Mouse (Mus musculus): ENCODE measurements around the gene Susd1. TPM values are rescaled to one million over a fixed set of nuclear protein-coding genes. Genes with fewer than 3 reads are reported as not detected.

Gene Susd1
- total and polyA plus RNA-seq, 3 experiments: 2.4 to 51.5 (median 35.5) TPM

DNA sequence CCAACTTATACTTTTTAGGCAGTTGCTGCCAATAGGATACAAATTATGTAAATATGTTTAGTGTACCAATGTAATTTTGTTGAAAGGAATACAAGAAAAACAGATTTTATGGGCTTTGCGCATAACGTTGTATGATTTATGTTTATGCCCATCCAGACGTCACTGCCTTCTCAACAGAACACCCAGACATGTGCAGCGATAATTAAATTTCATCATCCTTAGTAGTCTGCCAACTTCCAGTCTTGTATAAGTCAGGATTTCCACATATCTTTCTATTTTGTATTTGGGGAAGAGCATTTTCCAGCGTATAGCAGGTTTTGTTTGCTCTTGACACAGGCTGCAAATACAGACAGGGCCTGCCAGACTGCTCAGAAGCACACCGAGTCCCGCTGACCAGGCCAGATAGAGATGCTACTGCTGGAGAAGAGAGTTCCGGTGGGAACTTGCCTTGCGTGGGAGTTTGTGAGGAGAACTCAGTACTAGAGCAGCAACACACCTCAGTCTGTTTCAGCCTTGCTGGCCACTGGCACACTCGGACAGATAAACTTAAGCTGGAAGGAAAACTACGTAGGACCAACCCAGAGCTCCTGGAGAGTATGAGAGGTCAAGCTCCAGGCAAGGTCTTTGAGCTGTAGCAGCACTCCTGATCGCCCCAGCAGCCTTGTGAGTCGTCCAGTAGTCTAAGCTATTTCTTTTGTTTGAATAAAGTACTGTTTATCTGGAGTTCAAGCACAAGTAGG is 21.0 kb upstream of the Susd1 start:
- Histone ChIP-seq H3K4me1 (ENCODE audit: insufficient read depth, low read depth, low read length) (peaks cover 34% of the 10 kb centered on the region), H3K4me3 (ENCODE audit: low read depth, low read length) (no peak overlapping the region), H3K27me3 (ENCODE audit: insufficient read depth, low read length) (no peaks in the 10 kb centered on the region), H3K36me3 (replicated peaks) (no peaks in the 10 kb centered on the region), H3K9me3 (replicated peaks) (no peaks in the 10 kb centered on the region)
- ATAC-seq (ENCODE audit: extremely low read depth, insufficient number of reproducible peaks, low FRiP score, poor library complexity, severe bottlenecking): no peak
- no peak for TF ChIP-seq TAL1 (conservative IDR thresholded peaks at IDR 0.05; ENCODE audit: low read depth, low read length)
- TF ChIP-seq POLR2AphosphoS5 (IDR thresholded peaks at IDR 0.05; ENCODE audit: insufficient replicate concordance, low read depth, low read length): no peak
- no peak for DNase-seq (ENCODE audit: low spot score)

GRCm38 (mm10) chr4:59457941-59458340 is 19.5 kb upstream of the Susd1 start:
- no peaks in the 10 kb centered on the region for H3K27me3 ChIP-seq (ENCODE audit: insufficient read depth, low read length)
- H3K36me3 ChIP-seq (replicated peaks): no peaks in the 10 kb centered on the region
- H3K4me3 ChIP-seq (ENCODE audit: low read depth, low read length): no peak overlapping the region
- no peak for TF ChIP-seq GATA1 (IDR thresholded peaks at IDR 0.05; ENCODE audit: borderline replicate concordance, low read length)
- no peak for TF ChIP-seq TAL1 (conservative IDR thresholded peaks at IDR 0.05; ENCODE audit: low read depth, low read length)
- no peak for TF ChIP-seq POLR2AphosphoS5 (IDR thresholded peaks at IDR 0.05; ENCODE audit: insufficient replicate concordance, low read depth, low read length)
- no peak for TF ChIP-seq CTCF (IDR thresholded peaks at IDR 0.05; ENCODE audit: low read depth, low read length)
- TF ChIP-seq GATA2 (IDR thresholded peaks at IDR 0.05; ENCODE audit: borderline replicate concordance, low read depth, low read length): no peak
- no peak for DNase-seq (ENCODE audit: low spot score)
- H3K9me3 ChIP-seq (replicated peaks): no peaks in the 10 kb centered on the region
- H3K4me1 ChIP-seq (ENCODE audit: insufficient read depth, low read depth, low read length): peaks cover 31% of the 10 kb centered on the region
- ATAC-seq (ENCODE audit: extremely low read depth, insufficient number of reproducible peaks, low FRiP score, poor library complexity, severe bottlenecking): no peak

GRCm38 (mm10) chr4:59457091-59457490 is 18.7 kb upstream of the Susd1 start:
- no peak for DNase-seq (ENCODE audit: low spot score)
- no peak for ATAC-seq (ENCODE audit: extremely low read depth, insufficient number of reproducible peaks, low FRiP score, poor library complexity, severe bottlenecking)
- H3K27me3 ChIP-seq (ENCODE audit: insufficient read depth, low read length): no peaks in the 10 kb centered on the region
- peaks cover 32% of the 10 kb centered on the region for H3K4me1 ChIP-seq (ENCODE audit: insufficient read depth, low read depth, low read length)
- no peak for TF ChIP-seq POLR2AphosphoS5 (IDR thresholded peaks at IDR 0.05; ENCODE audit: insufficient replicate concordance, low read depth, low read length)
- TF ChIP-seq TAL1 (conservative IDR thresholded peaks at IDR 0.05; ENCODE audit: low read depth, low read length): no peak
- TF ChIP-seq GATA1 (IDR thresholded peaks at IDR 0.05; ENCODE audit: borderline replicate concordance, low read length): no peak
- TF ChIP-seq CTCF (IDR thresholded peaks at IDR 0.05; ENCODE audit: low read depth, low read length): no peak
- no peak for TF ChIP-seq GATA2 (IDR thresholded peaks at IDR 0.05; ENCODE audit: borderline replicate concordance, low read depth, low read length)
- no peak overlapping the region for H3K4me3 ChIP-seq (ENCODE audit: low read depth, low read length)
- no peaks in the 10 kb centered on the region for H3K9me3 ChIP-seq (replicated peaks)
- no peaks in the 10 kb centered on the region for H3K36me3 ChIP-seq (replicated peaks)

DNA sequence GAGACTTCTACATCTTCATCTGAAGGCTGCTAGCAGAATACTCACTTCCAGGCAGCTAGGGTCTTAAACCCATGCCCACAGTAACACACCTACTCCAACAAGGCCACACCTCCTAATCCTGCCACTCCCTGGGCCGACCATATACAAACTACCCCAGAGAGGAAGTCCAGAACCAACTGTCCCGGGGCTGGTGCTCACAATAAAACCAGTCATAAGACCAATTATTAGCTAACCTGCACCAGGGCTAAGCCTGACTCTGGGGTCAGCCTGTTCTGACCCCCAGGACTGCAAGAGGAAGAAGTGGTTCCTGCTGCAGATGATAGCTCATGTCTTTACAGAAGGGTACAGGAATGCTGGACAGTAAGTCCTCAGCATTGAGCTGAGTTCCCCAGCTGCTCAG is 17.0 kb upstream of the Susd1 start:
- Histone ChIP-seq H3K9me3 (replicated peaks) (no peaks in the 10 kb centered on the region), H3K4me1 (ENCODE audit: insufficient read depth, low read depth, low read length) (peaks cover 35% of the 10 kb centered on the region), H3K4me3 (ENCODE audit: low read depth, low read length) (no peak overlapping the region), H3K36me3 (replicated peaks) (no peaks in the 10 kb centered on the region), H3K27me3 (ENCODE audit: insufficient read depth, low read length) (no peaks in the 10 kb centered on the region)
- no peak for ATAC-seq (ENCODE audit: extremely low read depth, insufficient number of reproducible peaks, low FRiP score, poor library complexity, severe bottlenecking)
- TF ChIP-seq POLR2AphosphoS5 (IDR thresholded peaks at IDR 0.05; ENCODE audit: insufficient replicate concordance, low read depth, low read length): no peak
- no peak for TF ChIP-seq CTCF (IDR thresholded peaks at IDR 0.05; ENCODE audit: low read depth, low read length)
- no peak for TF ChIP-seq TAL1 (conservative IDR thresholded peaks at IDR 0.05; ENCODE audit: low read depth, low read length)
- no peak for DNase-seq (ENCODE audit: low spot score)

- ATAC-seq (ENCODE audit: extremely low read depth, insufficient number of reproducible peaks, low FRiP score, poor library complexity, severe bottlenecking) (no peak), DNase-seq (ENCODE audit: low spot score) (no peak)
- Histone ChIP-seq H3K9me3 (replicated peaks) (no peaks in the 10 kb centered on the region), H3K27me3 (ENCODE audit: insufficient read depth, low read length) (no peaks in the 10 kb centered on the region), H3K36me3 (replicated peaks) (no peaks in the 10 kb centered on the region), H3K4me3 (ENCODE audit: low read depth, low read length) (no peak overlapping the region), H3K4me1 (ENCODE audit: insufficient read depth, low read depth, low read length) (peaks cover 37% of the 10 kb centered on the region)
- no peak for TF ChIP-seq GATA1 (IDR thresholded peaks at IDR 0.05; ENCODE audit: borderline replicate concordance, low read length)
Observed at GRCm38 (mm10) chr4:59454046-59454445, 15.6 kb upstream of the Susd1 start.

GRCm38 (mm10) chr4:59452503-59452933 is 14.1 kb upstream of the Susd1 start:
- ATAC-seq (ENCODE audit: extremely low read depth, insufficient number of reproducible peaks, low FRiP score, poor library complexity, severe bottlenecking) (no peak), DNase-seq (ENCODE audit: low spot score) (peak; percentile 25)
- H3K27me3 ChIP-seq (ENCODE audit: insufficient read depth, low read length): no peaks in the 10 kb centered on the region
- TF ChIP-seq GATA1 (IDR thresholded peaks at IDR 0.05; ENCODE audit: borderline replicate concordance, low read length) (no peak), TAL1 (conservative IDR thresholded peaks at IDR 0.05; ENCODE audit: low read depth, low read length) (no peak), POLR2AphosphoS5 (IDR thresholded peaks at IDR 0.05; ENCODE audit: insufficient replicate concordance, low read depth, low read length) (no peak), CTCF (IDR thresholded peaks at IDR 0.05; ENCODE audit: low read depth, low read length) (no peak), GATA2 (IDR thresholded peaks at IDR 0.05; ENCODE audit: borderline replicate concordance, low read depth, low read length) (no peak)
- no peak overlapping the region for H3K4me3 ChIP-seq (ENCODE audit: low read depth, low read length)
- no peaks in the 10 kb centered on the region for H3K9me3 ChIP-seq (replicated peaks)
- no peaks in the 10 kb centered on the region for H3K36me3 ChIP-seq (replicated peaks)
- peaks cover 35% of the 10 kb centered on the region for H3K4me1 ChIP-seq (ENCODE audit: insufficient read depth, low read depth, low read length)

DNA sequence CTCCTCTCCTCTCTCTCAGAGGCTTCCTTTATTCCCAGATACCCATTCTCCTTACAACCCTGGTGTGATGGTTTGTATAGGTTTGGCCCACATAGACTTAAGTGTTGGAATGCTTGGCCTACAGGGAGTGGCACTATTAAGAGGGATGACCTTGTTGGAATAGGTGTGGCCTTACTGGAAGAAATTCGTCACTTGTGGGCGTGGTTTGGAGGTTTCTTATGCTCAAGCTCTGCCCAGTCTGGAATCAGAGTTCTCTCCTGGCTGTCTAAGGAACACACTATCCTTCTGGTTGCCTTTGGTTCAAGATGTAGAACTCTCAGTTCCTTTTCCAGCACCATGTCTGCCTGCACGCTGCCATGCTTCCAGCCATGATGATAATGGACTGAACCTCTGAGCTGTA is 12.5 kb upstream of the Susd1 start:
- DNase-seq (ENCODE audit: low spot score) (no peak), ATAC-seq (ENCODE audit: extremely low read depth, insufficient number of reproducible peaks, low FRiP score, poor library complexity, severe bottlenecking) (no peak)

More for the DNA sequence above, 12.5 kb upstream of the Susd1 start:
- Histone ChIP-seq H3K36me3 (replicated peaks) (no peaks in the 10 kb centered on the region), H3K4me3 (ENCODE audit: low read depth, low read length) (no peak overlapping the region), H3K9me3 (replicated peaks) (peaks cover 5% of the 10 kb centered on the region), H3K4me1 (ENCODE audit: insufficient read depth, low read depth, low read length) (peaks cover 32% of the 10 kb centered on the region), H3K27me3 (ENCODE audit: insufficient read depth, low read length) (no peaks in the 10 kb centered on the region)
- TF ChIP-seq GATA1 (IDR thresholded peaks at IDR 0.05; ENCODE audit: borderline replicate concordance, low read length): no peak
- no peak for TF ChIP-seq CTCF (IDR thresholded peaks at IDR 0.05; ENCODE audit: low read depth, low read length)
- TF ChIP-seq POLR2AphosphoS5 (IDR thresholded peaks at IDR 0.05; ENCODE audit: insufficient replicate concordance, low read depth, low read length): no peak
- no peak for TF ChIP-seq TAL1 (conservative IDR thresholded peaks at IDR 0.05; ENCODE audit: low read depth, low read length)
- TF ChIP-seq GATA2 (IDR thresholded peaks at IDR 0.05; ENCODE audit: borderline replicate concordance, low read depth, low read length): no peak

Data from G1E (cell line).